Mouse (Mus musculus): Measurements from ENCODE around the gene Fxyd4.

GRCm38 (mm10) chr6:117966729-117967128 is 29.2 kb upstream of the Fxyd4 start:
- no peak for TF ChIP-seq CTCF (IDR thresholded peaks at IDR 0.05; ENCODE audit: extremely low read depth, insufficient read depth, low read length)
- no peak for TF ChIP-seq POLR2A (IDR thresholded peaks at IDR 0.05; ENCODE audit: extremely low read depth, insufficient read depth, low read length)
